Mouse (Mus musculus) effector memory CD4-positive, alpha-beta T cell, adult 7 months (primary cell): ENCODE results near the gene Ddah2. TPM values are rescaled to one million over a fixed set of nuclear protein-coding genes. Genes with fewer than 3 reads are reported as not detected.

Source experiments
- polyA plus RNA-seq: library from polyadenylated mRNA; unstranded; fragments of 100-300 nt; shearing (Covaris generic); gene quantifications from one replicate; pipeline ENCODE4 v1.2.1, GENCODE M21; 2017

Ddah2 gene
- polyA plus RNA-seq: 0.85 TPM

DNA sequence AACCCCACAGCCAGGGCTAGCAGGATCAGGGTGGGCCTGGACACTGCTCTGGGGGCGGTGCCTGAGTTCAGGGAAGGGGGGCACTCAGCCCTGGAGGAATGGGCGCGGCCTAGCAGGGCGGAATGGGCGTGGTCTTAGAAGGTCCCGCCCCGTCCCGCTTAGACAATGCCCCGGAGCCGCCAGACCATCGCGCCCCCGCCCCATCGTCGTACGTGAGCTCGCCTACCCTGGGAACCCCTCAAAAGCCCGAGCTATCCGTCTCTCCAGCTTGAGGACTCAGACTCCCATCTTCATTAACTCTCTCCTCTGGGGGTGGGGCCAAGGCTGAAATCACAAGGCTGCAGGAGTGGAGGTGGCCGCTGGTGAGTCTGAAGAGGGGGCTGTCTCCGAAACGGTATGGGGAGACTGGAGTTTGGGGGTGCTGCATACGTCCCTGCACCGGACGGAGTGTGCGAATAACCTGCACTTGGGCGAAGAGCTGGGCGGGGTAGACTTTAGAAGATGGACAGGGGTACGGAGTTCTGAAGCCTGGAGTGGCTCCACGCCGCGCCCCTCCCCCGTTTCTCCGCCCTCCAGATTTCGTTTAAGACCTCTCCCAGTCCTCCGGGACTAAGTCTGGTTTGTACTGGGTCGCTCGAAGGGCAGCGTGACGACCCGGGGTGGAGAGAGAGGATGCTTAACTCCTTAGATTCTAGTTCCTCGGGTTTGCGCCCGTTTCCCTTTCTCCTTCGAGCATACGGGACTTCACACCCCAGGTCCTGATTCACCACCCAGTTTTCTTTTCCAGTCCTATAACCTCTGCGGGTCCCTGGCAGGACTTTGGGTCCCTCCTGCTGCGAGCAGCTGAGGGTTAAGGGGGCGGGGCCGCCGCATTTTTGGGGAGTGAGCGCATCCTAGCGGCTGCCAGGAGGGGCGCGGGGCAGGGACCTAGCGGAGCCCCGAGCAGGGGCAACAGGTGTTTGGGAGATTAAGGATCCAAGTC lies at the start of gene Ddah2:
Gene Ddah2, plus strand, starts transcription at position 125 of the 982 bp plus-strand sequence.

DNA sequence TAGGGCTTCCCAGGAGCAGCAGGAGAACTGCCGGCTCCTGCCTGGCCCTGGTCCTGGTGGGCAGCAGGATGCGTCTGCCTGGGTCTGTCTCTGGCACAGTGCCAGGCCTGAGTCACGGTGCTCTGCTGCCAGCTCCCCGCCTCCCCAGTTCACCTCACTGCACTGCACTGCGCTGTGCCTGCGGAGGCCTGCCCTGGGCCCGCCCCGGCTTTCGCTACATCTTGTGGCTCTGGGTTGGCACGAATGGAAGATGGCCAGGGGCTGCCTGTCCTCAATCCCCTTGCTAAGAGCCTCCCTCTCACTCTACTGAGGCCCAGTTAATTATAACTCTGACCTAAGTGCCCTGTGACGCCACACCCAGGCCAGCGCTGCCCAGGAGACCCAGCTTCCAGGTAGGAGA lies 42.5 kb upstream of the Ddah2 start, which contains the start of gene Vwa7:
Gene Vwa7, plus strand, starts transcription at position 204 of the 400 bp plus-strand sequence.

DNA sequence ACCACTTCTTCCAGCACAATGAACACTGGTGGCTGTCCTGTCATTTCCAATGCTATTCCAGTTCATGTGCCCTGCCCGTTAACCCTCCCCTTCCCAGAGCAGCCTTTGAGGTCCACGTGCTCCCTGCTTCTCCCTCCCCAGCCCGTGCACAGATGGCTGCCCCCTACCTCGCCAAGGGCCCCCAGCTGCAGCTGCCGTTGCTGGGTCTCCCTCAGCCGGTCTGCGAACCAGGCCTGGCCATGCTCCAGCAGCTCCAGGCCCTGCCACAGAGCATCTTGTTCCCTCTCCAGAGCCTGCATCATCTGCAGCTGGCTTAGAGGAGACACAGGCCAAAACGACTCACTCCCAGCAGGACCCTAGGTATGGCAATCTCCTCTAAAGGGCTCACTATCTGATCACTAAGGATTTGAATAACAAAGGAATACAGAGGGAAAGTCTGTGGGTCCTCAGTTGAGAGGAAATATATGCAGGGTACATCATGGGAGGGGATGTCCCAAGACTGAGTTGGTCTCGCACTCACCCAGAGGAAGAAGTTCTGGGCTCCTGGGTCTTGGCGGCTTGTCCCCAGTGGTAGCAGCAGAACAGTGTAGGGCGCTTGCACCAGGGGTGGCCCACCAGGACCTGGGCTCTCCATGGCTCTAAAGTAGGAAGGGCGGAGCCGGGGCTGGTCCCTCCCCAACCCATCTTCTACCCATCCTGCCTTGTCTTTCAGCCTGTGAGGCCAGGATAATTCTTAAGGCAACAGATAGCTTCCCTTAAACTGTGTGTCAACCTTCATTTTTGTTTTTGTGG lies 31.4 kb upstream of the Ddah2 start, which contains the start of gene Sapcd1:
Gene Sapcd1, minus strand, starts transcription at position 740 of the 792 bp plus-strand sequence.

GRCm38 (mm10) chr17:35046681-35047455 lies 12.0 kb upstream of the Ddah2 start, which contains the start of gene Msh5:
TSS of gene Msh5 (minus strand) at chr17:35046745.

DNA sequence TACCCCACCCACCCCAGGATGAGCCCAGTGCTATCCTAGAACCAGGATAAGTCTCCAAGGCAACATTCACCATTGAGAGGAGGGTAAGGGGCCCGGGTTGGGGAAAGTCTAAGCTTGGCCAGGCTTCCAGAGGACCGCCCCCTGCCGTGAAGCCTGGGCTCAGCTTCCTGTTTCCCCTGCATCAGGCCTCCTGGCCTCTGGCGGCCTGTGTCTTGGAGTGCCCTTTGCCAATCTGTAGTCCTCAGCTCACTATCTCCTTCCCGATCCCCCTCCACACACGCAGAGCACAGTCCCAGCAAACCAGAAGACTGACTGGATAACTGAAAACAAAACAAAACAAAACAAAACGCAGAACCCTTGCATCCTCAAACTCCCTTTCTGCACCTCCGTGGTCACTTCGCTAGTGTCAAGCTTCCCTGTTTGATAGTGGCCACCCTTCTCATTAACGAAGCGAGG lies 9.2 kb upstream of the Ddah2 start, which contains the start of gene Clic1:
Gene Clic1, plus strand, starts transcription at position 406 of the 456 bp plus-strand sequence.

GRCm38 (mm10) chr17:35064951-35065947 lies 6.4 kb downstream of the Ddah2 start, which contains the start of gene Ly6g6c:
TSS of gene Ly6g6c (plus strand) at chr17:35065388.

GRCm38 (mm10) chr17:35066084-35066483 lies 7.2 kb downstream of the Ddah2 start, which contains the start of gene Mpig6b:
TSS of gene Mpig6b (minus strand) at chr17:35066184.

DNA sequence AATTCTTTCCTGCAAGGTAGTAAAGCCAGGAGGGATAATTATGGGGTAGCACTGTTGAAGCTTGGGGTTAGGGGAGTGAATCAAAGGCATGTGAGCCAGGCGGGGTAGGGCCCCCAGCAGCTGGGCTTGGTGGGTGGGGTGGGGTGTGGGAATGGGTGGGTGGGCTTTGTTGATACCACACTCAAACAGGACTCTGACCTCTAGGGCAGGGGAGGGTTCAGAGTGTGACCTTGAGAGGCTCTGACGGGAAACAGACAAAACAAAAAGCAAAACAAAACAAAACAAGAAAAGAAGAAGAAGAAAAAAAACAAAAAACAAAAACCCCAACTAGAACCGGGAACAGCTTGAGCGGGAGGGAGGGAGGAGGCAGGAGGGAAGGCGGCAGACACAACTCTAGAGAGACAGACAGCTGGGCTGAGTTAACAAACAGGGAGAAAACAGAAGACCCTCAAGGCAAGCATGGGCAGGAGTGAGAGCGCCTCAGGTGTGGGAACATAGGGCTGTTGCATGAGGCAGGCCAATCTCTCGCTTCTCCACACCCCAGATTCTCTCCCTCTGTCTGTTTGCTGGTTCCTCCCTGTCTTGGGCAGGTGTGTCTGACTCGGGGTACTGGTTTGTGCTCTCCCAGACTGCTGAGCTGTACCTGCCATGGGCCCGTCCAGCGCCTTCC lies 17.8 kb downstream of the Ddah2 start, which contains the start of gene Ly6g6e:
Gene Ly6g6e, plus strand, starts transcription at position 396 of the 670 bp plus-strand sequence.

DNA sequence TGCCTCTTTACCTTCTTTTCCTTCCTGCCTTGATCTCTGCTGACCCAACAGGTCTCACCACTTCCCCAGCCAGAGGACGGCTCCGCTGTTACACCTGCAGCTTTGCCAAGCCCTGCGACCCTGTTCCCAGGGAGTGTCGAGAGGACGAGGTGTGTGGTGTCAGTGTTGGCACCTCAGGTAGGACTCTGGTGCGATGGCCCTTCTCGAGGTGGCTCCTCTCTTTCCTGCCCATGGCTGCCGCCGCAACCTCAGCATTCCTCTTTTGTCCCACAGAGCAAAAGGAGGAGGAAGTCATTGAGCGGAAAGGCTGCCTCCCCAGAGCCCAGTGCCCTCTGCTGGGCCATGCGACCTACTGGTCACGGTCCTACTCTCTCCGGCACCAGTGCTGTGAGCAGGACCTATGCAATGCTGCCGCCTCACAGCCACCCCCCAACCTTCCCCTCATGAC lies 19.0 kb downstream of the Ddah2 start, which contains the start of gene Ly6g6d:
Gene Ly6g6d, minus strand, starts transcription at position 280 of the 448 bp plus-strand sequence.

GRCm38 (mm10) chr17:35085208-35085865 lies 26.5 kb downstream of the Ddah2 start, which contains the start of gene Ly6g6f:
TSS of gene Ly6g6f (minus strand) at chr17:35085610.

DNA sequence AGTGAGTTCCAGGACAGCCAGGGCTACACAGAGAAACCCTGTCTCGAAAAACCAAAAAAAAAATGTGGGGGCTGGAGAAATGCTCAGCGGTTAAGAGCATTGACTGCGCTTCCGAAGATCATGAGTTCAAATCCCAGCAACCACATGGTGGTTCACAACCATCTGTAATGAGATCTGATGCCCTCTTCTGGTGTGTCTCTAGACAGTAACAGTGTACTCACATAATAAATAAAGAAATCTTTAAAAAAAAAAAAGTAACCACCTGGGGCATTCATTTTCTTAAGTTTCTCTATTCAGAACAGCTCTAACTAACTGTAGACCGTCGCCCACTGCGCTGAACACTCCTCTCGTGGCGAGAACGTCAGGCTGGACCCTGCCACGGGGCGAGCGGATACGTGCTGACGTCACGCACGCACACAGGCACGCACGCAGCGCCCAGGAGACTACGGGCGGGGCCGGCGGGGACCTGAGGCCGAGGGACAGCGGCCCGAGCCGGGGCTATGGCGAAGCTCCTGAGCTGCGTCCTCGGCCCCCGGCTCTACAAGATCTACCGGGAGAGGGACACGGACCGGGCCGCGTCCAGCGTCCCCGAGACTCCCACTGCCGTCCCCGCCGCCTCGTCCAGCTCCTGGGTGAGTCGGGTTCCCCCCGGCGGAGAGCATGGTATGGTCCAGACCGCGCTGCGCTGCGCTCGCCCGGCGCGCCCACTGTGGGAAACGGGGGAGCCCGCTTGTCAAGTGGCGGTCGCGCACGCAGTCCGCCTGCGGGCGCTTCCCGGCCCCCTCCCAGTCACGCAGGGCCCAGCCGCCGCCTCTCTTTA lies 30.2 kb downstream of the Ddah2 start, which contains the start of gene Abhd16a:
Gene Abhd16a, plus strand, starts transcription at position 439 of the 820 bp plus-strand sequence.

DNA sequence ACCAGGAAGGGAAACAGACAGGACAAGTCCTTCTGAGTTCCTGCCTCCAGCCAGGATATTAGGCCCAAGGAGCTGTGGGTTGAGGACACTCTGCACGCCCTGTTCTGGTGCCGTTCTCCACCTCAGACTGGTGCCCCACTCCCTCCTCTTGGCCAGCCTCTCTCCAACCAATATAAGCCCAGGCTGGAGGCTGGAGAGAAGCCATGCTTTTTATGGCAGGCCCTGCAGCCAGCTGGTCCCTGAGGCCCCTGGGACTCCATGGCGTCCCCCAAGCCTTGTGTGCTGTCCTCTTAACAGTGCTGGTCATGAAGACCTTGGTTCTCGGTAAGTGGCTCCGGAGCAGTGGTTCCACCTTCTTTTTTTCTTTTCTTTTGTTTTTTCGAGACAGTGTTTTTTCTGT lies 49.3 kb downstream of the Ddah2 start, which contains the start of gene Ly6g5c:
Gene Ly6g5c, plus strand, starts transcription at position 183 of the 400 bp plus-strand sequence.

Other genes starting within 250 kb of the Ddah2 start
- 22.8 TPM for gene Stk19, start 222.1 kb upstream of the Ddah2 start, polyA plus RNA-seq
- gene Dxo, start 222.0 kb upstream of the Ddah2 start, polyA plus RNA-seq: 93.8 TPM
- 117 TPM for gene Skiv2l, start 208.8 kb upstream of the Ddah2 start, polyA plus RNA-seq
- gene Nelfe, start 208.6 kb upstream of the Ddah2 start, polyA plus RNA-seq: 34.7 TPM
- gene Cfb, start 196.5 kb upstream of the Ddah2 start, polyA plus RNA-seq: 0.40 TPM
- 0.38 TPM for gene Zbtb12, start 179.6 kb upstream of the Ddah2 start, polyA plus RNA-seq
- gene Gm20547, start 177.0 kb upstream of the Ddah2 start, polyA plus RNA-seq: not detected
- 1.4 TPM for gene C2, start 160.8 kb upstream of the Ddah2 start, polyA plus RNA-seq
- 55.0 TPM for gene Ehmt2, start 160.6 kb upstream of the Ddah2 start, polyA plus RNA-seq
- not detected for gene Slc44a4, start 144.6 kb upstream of the Ddah2 start, polyA plus RNA-seq
- gene Neu1, start 127.8 kb upstream of the Ddah2 start, polyA plus RNA-seq: 63.5 TPM
- gene Hspa1b, start 99.8 kb upstream of the Ddah2 start, polyA plus RNA-seq: 1,521 TPM
- 90.8 TPM for gene Gm20481, start 89.1 kb upstream of the Ddah2 start, polyA plus RNA-seq
- 909 TPM for gene Hspa1a, start 86.9 kb upstream of the Ddah2 start, polyA plus RNA-seq
- gene Hspa1l, start 86.3 kb upstream of the Ddah2 start, polyA plus RNA-seq: not detected
- gene Lsm2, start 77.2 kb upstream of the Ddah2 start, polyA plus RNA-seq: 50.0 TPM
- gene Vars, start 58.0 kb upstream of the Ddah2 start, polyA plus RNA-seq: 214 TPM
- 0.37 TPM for gene Vwa7, start 42.5 kb upstream of the Ddah2 start, polyA plus RNA-seq
- not detected for gene Sapcd1, start 31.0 kb upstream of the Ddah2 start, polyA plus RNA-seq
- 2.2 TPM for gene Msh5, start 12.3 kb upstream of the Ddah2 start, polyA plus RNA-seq
- 334 TPM for gene Clic1, start 9.1 kb upstream of the Ddah2 start, polyA plus RNA-seq
- gene Ly6g6c, start 6.4 kb downstream of the Ddah2 start, polyA plus RNA-seq: not detected
- not detected for gene Mpig6b, start 7.1 kb downstream of the Ddah2 start, polyA plus RNA-seq
- not detected for gene Ly6g6e, start 17.9 kb downstream of the Ddah2 start, polyA plus RNA-seq
- not detected for gene Ly6g6d, start 19.0 kb downstream of the Ddah2 start, polyA plus RNA-seq
- gene Ly6g6f, start 26.6 kb downstream of the Ddah2 start, polyA plus RNA-seq: not detected
- 79.3 TPM for gene Abhd16a, start 30.2 kb downstream of the Ddah2 start, polyA plus RNA-seq
- gene Ly6g5c, start 49.2 kb downstream of the Ddah2 start, polyA plus RNA-seq: not detected
- gene Ly6g5b, start 56.4 kb downstream of the Ddah2 start, polyA plus RNA-seq: 1.8 TPM
- gene Gpank1, start 62.4 kb downstream of the Ddah2 start, polyA plus RNA-seq: 65.3 TPM
- 223 TPM for gene Csnk2b, start 63.0 kb downstream of the Ddah2 start, polyA plus RNA-seq
- gene D17H6S53E, start 67.3 kb downstream of the Ddah2 start, polyA plus RNA-seq: 1.7 TPM
- gene Apom, start 73.0 kb downstream of the Ddah2 start, polyA plus RNA-seq: not detected
- 56.5 TPM for gene Bag6, start 76.1 kb downstream of the Ddah2 start, polyA plus RNA-seq
- 24.5 TPM for gene Prrc2a, start 105.9 kb downstream of the Ddah2 start, polyA plus RNA-seq
- not detected for gene Aif1, start 117.0 kb downstream of the Ddah2 start, polyA plus RNA-seq
- 4.4 TPM for gene Lst1, start 129.4 kb downstream of the Ddah2 start, polyA plus RNA-seq
- 1,113 TPM for gene Ltb, start 135.4 kb downstream of the Ddah2 start, polyA plus RNA-seq
- 156 TPM for gene Tnf, start 143.0 kb downstream of the Ddah2 start, polyA plus RNA-seq
- 55.4 TPM for gene Lta, start 146.3 kb downstream of the Ddah2 start, polyA plus RNA-seq
- gene Gm16181, start 161.8 kb downstream of the Ddah2 start, polyA plus RNA-seq: not detected
- 4.8 TPM for gene Atp6v1g2, start 174.6 kb downstream of the Ddah2 start, polyA plus RNA-seq
- 15.0 TPM for gene Nfkbil1, start 176.8 kb downstream of the Ddah2 start, polyA plus RNA-seq
- gene Ddx39b, start 182.7 kb downstream of the Ddah2 start, polyA plus RNA-seq: 149 TPM
- 6,702 TPM for gene H2-D1, start 203.7 kb downstream of the Ddah2 start, polyA plus RNA-seq